Mouse (Mus musculus) testis, adult 2 months (tissue): ENCODE measurements around the gene Tmem127.

Experiments used
- CTCF ChIP-seq: fragments of 200-500 bp; IDR thresholded peaks from 2 replicates; pipeline ENCODE4 v1.5.1; 2012; ENCODE audit warnings: low read depth, mild to moderate bottlenecking, inconsistent platforms, low read length, moderate library complexity; ENCODE audit not compliant: control insufficient read depth, insufficient read depth, insufficient replicate concordance
- POLR2A ChIP-seq: fragments of 200-500 bp; IDR thresholded peaks from 2 replicates; pipeline ENCODE4 v1.6.1; 2012; ENCODE audit warnings: low read depth, mild to moderate bottlenecking, inconsistent platforms, low read length, moderate library complexity; ENCODE audit not compliant: control insufficient read depth

- TF ChIP-seq CTCF (no peak), POLR2A (peak; percentile 81)
These were observed 22.0 kb downstream of the Tmem127 start, which contains the start of gene Stard7 for GRCm38 (mm10) chr2:127269491-127270299.
